ENCODE assay signal across 11 mouse cellular contexts in genomic region chr2:34804172-34804571, GRCm38 (mm10). TPM values are rescaled to one million over a fixed set of nuclear protein-coding genes. Genes with fewer than 3 reads are reported as not detected.
DNase-seq lines count a peak whose midpoint lies in the region; ATAC-seq and TF ChIP-seq lines count a peak whose summit lies in the region.
"Had no signal": no experiment of that assay in that cellular context is flagged by ENCODE, and none has a peak within 500 bp of the region (broad histone marks: within the 10 kb centered on the region; RNA-seq: fewer than 3 reads in every experiment).

No protein-coding gene starts in this region.

- no peak overlapping the region for H3K4me3 ChIP-seq in hindbrain, embryonic 12.5 days
- H3K4me3 ChIP-seq in hindbrain, embryonic 16.5 days (ENCODE audit: low read length), result no peak overlapping the region
- no peak overlapping the region for H3K4me3 ChIP-seq in midbrain, embryonic 13.5 days (replicated peaks)
- no peak overlapping the region for H3K4me3 ChIP-seq in midbrain, embryonic 10.5 days
- H3K4me3 ChIP-seq in intestine, postnatal 0 days (ENCODE audit: low read depth, low read length), result no peak overlapping the region
- no peak overlapping the region for H3K4me3 ChIP-seq in stomach, embryonic 15.5 days (replicated peaks)

- H3K9me3 ChIP-seq in hindbrain, embryonic 12.5 days (replicated peaks), result no peaks in the 10 kb centered on the region
- H3K9me3 ChIP-seq in hindbrain, embryonic 16.5 days (ENCODE audit: control insufficient read depth, low read length), result no peaks in the 10 kb centered on the region
- no peaks in the 10 kb centered on the region for H3K9me3 ChIP-seq in midbrain, embryonic 13.5 days
- no peaks in the 10 kb centered on the region for H3K9me3 ChIP-seq in midbrain, embryonic 10.5 days (replicated peaks)
- no peaks in the 10 kb centered on the region for H3K9me3 ChIP-seq in intestine, postnatal 0 days (ENCODE audit: control insufficient read depth)
- no peaks in the 10 kb centered on the region for H3K9me3 ChIP-seq in stomach, embryonic 15.5 days

- no peak for DNase-seq in midbrain, embryonic 10.5 days (ENCODE audit: low spot score)
- no peak for DNase-seq in MN1 (ENCODE audit: low spot score)
- DNase-seq: right cerebral cortex, adult 18-20 months had no signal

- H3K9ac ChIP-seq in hindbrain, embryonic 12.5 days, result no peak overlapping the region
- H3K9ac ChIP-seq in hindbrain, embryonic 16.5 days (ENCODE audit: low read depth, low read length), result no peak overlapping the region
- H3K9ac ChIP-seq in midbrain, embryonic 13.5 days (replicated peaks), result no peak overlapping the region
- H3K9ac ChIP-seq in intestine, postnatal 0 days (ENCODE audit: low read depth, low read length), result no peak overlapping the region
- H3K9ac ChIP-seq in stomach, embryonic 15.5 days, result no peak overlapping the region

- H3K27ac ChIP-seq in hindbrain, embryonic 12.5 days, result no peak overlapping the region
- no peak overlapping the region for H3K27ac ChIP-seq in hindbrain, embryonic 16.5 days (ENCODE audit: low read depth, low read length)
- H3K27ac ChIP-seq in midbrain, embryonic 13.5 days, result no peak overlapping the region
- no peak overlapping the region for H3K27ac ChIP-seq in midbrain, embryonic 10.5 days (replicated peaks)
- no peak overlapping the region for H3K27ac ChIP-seq in intestine, postnatal 0 days (ENCODE audit: low read depth, low read length)
- no peak overlapping the region for H3K27ac ChIP-seq in stomach, embryonic 15.5 days
- H3K27ac ChIP-seq: macrophage had no signal

- TF ChIP-seq CTCF in intestine, postnatal 0 days (IDR thresholded peaks at IDR 0.05; ENCODE audit: low read depth), result no peak

- no peaks in the 10 kb centered on the region for H3K27me3 ChIP-seq in hindbrain, embryonic 12.5 days
- H3K27me3 ChIP-seq in hindbrain, embryonic 16.5 days (replicated peaks; ENCODE audit: control insufficient read depth, insufficient read depth, low read length), result no peaks in the 10 kb centered on the region
- H3K27me3 ChIP-seq in midbrain, embryonic 13.5 days, result no peaks in the 10 kb centered on the region
- no peaks in the 10 kb centered on the region for H3K27me3 ChIP-seq in midbrain, embryonic 10.5 days (ENCODE audit: low read depth, poor library complexity, severe bottlenecking)
- H3K27me3 ChIP-seq in intestine, postnatal 0 days (replicated peaks; ENCODE audit: control insufficient read depth, insufficient read depth, low read length), result no peaks in the 10 kb centered on the region
- no peaks in the 10 kb centered on the region for H3K27me3 ChIP-seq in stomach, embryonic 15.5 days (replicated peaks)

- peak overlapping the region; percentile 74; the same call in 1 of the 2 replicates for H3K4me2 ChIP-seq in hindbrain, embryonic 12.5 days (replicated peaks)
- H3K4me2 ChIP-seq in hindbrain, embryonic 16.5 days (ENCODE audit: low read length), result no peak overlapping the region
- peak overlapping the region; percentile 50; the same call in 1 of the 2 replicates for H3K4me2 ChIP-seq in midbrain, embryonic 13.5 days (replicated peaks)
- H3K4me2 ChIP-seq in intestine, postnatal 0 days (replicated peaks; ENCODE audit: low read depth), result peak overlapping the region; percentile 61; the same call in 1 of the 2 replicates
- H3K4me2 ChIP-seq in stomach, embryonic 15.5 days, result peak overlapping the region; percentile 46; the same call in 1 of the 2 replicates

- WGBS in hindbrain, embryonic 12.5 days, result 99% methylated on average over 2 of the region's 2 CpGs
- 89% methylated on average over 2 of the region's 2 CpGs for WGBS in hindbrain, embryonic 16.5 days
- 96% methylated on average over 2 of the region's 2 CpGs for WGBS in midbrain, embryonic 13.5 days
- 92% methylated on average over 2 of the region's 2 CpGs for WGBS in midbrain, embryonic 10.5 days
- WGBS in intestine, postnatal 0 days, result 97% methylated on average over 2 of the region's 2 CpGs
- 88% methylated on average over 2 of the region's 2 CpGs for WGBS in stomach, embryonic 15.5 days

- peaks cover 21% of the 10 kb centered on the region for H3K36me3 ChIP-seq in hindbrain, embryonic 12.5 days
- peaks cover 2% of the 10 kb centered on the region; the same call in 1 of the 2 replicates for H3K36me3 ChIP-seq in hindbrain, embryonic 16.5 days (ENCODE audit: control insufficient read depth, insufficient read depth, low read length)
- H3K36me3 ChIP-seq in midbrain, embryonic 13.5 days, result peaks cover 23% of the 10 kb centered on the region; the same call in 1 of the 2 replicates
- peaks cover 53% of the 10 kb centered on the region for H3K36me3 ChIP-seq in midbrain, embryonic 10.5 days
- peaks cover 13% of the 10 kb centered on the region for H3K36me3 ChIP-seq in intestine, postnatal 0 days (ENCODE audit: control insufficient read depth, insufficient read depth)
- peaks cover under 1% of the 10 kb centered on the region; the same call in 1 of the 2 replicates for H3K36me3 ChIP-seq in stomach, embryonic 15.5 days

- peaks cover 12% of the 10 kb centered on the region for H3K4me1 ChIP-seq in hindbrain, embryonic 12.5 days
- peaks cover 13% of the 10 kb centered on the region for H3K4me1 ChIP-seq in hindbrain, embryonic 16.5 days (ENCODE audit: control insufficient read depth, insufficient read depth, low read depth, low read length)
- peaks cover 21% of the 10 kb centered on the region for H3K4me1 ChIP-seq in midbrain, embryonic 13.5 days (replicated peaks)
- peaks cover 25% of the 10 kb centered on the region for H3K4me1 ChIP-seq in midbrain, embryonic 10.5 days
- H3K4me1 ChIP-seq in intestine, postnatal 0 days (replicated peaks; ENCODE audit: control insufficient read depth, insufficient read depth, low read length), result 0 out of 2 replicates have a peak, but pooled peaks cover 3% of the 10 kb centered on the region
- H3K4me1 ChIP-seq in stomach, embryonic 15.5 days, result peaks cover 11% of the 10 kb centered on the region

- no peak for ATAC-seq in hindbrain, embryonic 12.5 days (ENCODE audit: low FRiP score)
- no peak for ATAC-seq in hindbrain, embryonic 16.5 days
- ATAC-seq in midbrain, embryonic 13.5 days, result no peak
- no peak for ATAC-seq in intestine, postnatal 0 days
- no peak for ATAC-seq in stomach, embryonic 15.5 days (ENCODE audit: insufficient read depth, low FRiP score, low read depth)

RNA-seq across cellular contexts. Expression of gene Rabepk, which starts 4.5 kb away (rescaled TPM):
- polyA plus RNA-seq in hindbrain, embryonic 12.5 days (2016; fragmentation: Nextera tagmentation; extraction: Ambion mirVana), result 24.8 and 27.4 TPM in 2 replicates
- polyA plus RNA-seq in hindbrain, embryonic 16.5 days (2015; fragmentation: Nextera tagmentation; extraction: Ambion mirVana), result 28.7 and 29.7 TPM in 2 replicates
- 21.8 and 22.7 TPM in 2 replicates for polyA plus RNA-seq in midbrain, embryonic 13.5 days (2015; fragmentation: Nextera tagmentation; extraction: Ambion mirVana)
- 40.3 and 41.6 TPM in 2 replicates for polyA plus RNA-seq in midbrain, embryonic 10.5 days (2016; fragmentation: Nextera tagmentation; extraction: Ambion mirVana)
- 19.1 and 19.6 TPM in 2 replicates for polyA plus RNA-seq in intestine, postnatal 0 days (2015; fragmentation: Nextera tagmentation; extraction: Ambion mirVana)
- polyA plus RNA-seq in stomach, embryonic 15.5 days (2015; fragmentation: Nextera tagmentation; extraction: Ambion mirVana), result 39.6 and 43.9 TPM in 2 replicates

RNA-seq across cellular contexts. Expression of gene Fbxw2, which starts 21.9 kb away (rescaled TPM):
- 76.8 and 81.8 TPM in 2 replicates for polyA plus RNA-seq in hindbrain, embryonic 12.5 days (2016; fragmentation: Nextera tagmentation; extraction: Ambion mirVana)
- 95.2 and 106 TPM in 2 replicates for polyA plus RNA-seq in hindbrain, embryonic 16.5 days (2015; fragmentation: Nextera tagmentation; extraction: Ambion mirVana)
- polyA plus RNA-seq in midbrain, embryonic 13.5 days (2015; fragmentation: Nextera tagmentation; extraction: Ambion mirVana), result 80.4 and 88.8 TPM in 2 replicates
- 74.0 and 80.3 TPM in 2 replicates for polyA plus RNA-seq in midbrain, embryonic 10.5 days (2016; fragmentation: Nextera tagmentation; extraction: Ambion mirVana)
- polyA plus RNA-seq in intestine, postnatal 0 days (2015; fragmentation: Nextera tagmentation; extraction: Ambion mirVana), result 36.8 and 39.7 TPM in 2 replicates
- polyA plus RNA-seq in stomach, embryonic 15.5 days (2015; fragmentation: Nextera tagmentation; extraction: Ambion mirVana), result 83.6 and 83.9 TPM in 2 replicates

RNA-seq across cellular contexts. Expression of gene Gm34653, which starts 28.6 kb away (rescaled TPM):
- not detected in 2 replicates for polyA plus RNA-seq in hindbrain, embryonic 12.5 days (2016; fragmentation: Nextera tagmentation; extraction: Ambion mirVana)
- polyA plus RNA-seq in hindbrain, embryonic 16.5 days (2015; fragmentation: Nextera tagmentation; extraction: Ambion mirVana), result not detected in 2 replicates
- 0.19 TPM in 1 of 2 replicates, not detected in the other for polyA plus RNA-seq in midbrain, embryonic 13.5 days (2015; fragmentation: Nextera tagmentation; extraction: Ambion mirVana)
- not detected in 2 replicates for polyA plus RNA-seq in midbrain, embryonic 10.5 days (2016; fragmentation: Nextera tagmentation; extraction: Ambion mirVana)
- not detected in 2 replicates for polyA plus RNA-seq in intestine, postnatal 0 days (2015; fragmentation: Nextera tagmentation; extraction: Ambion mirVana)
- polyA plus RNA-seq in stomach, embryonic 15.5 days (2015; fragmentation: Nextera tagmentation; extraction: Ambion mirVana), result not detected in 2 replicates
- polyA plus RNA-seq: heart, embryonic 16.5 days; macrophage; stomach, embryonic 16.5 days had no signal

RNA-seq across cellular contexts. Expression of gene Hspa5, which starts 32.4 kb away (rescaled TPM):
- polyA plus RNA-seq in hindbrain, embryonic 12.5 days (2016; fragmentation: Nextera tagmentation; extraction: Ambion mirVana), result 735 and 741 TPM in 2 replicates
- 442 and 458 TPM in 2 replicates for polyA plus RNA-seq in hindbrain, embryonic 16.5 days (2015; fragmentation: Nextera tagmentation; extraction: Ambion mirVana)
- 464 and 489 TPM in 2 replicates for polyA plus RNA-seq in midbrain, embryonic 13.5 days (2015; fragmentation: Nextera tagmentation; extraction: Ambion mirVana)
- polyA plus RNA-seq in midbrain, embryonic 10.5 days (2016; fragmentation: Nextera tagmentation; extraction: Ambion mirVana), result 811 and 977 TPM in 2 replicates
- 456 and 457 TPM in 2 replicates for polyA plus RNA-seq in intestine, postnatal 0 days (2015; fragmentation: Nextera tagmentation; extraction: Ambion mirVana)
- polyA plus RNA-seq in stomach, embryonic 15.5 days (2015; fragmentation: Nextera tagmentation; extraction: Ambion mirVana), result 941 and 1,038 TPM in 2 replicates

RNA-seq across cellular contexts. Expression of gene Gapvd1, which starts 49.1 kb away (rescaled TPM):
- 115 and 126 TPM in 2 replicates for polyA plus RNA-seq in hindbrain, embryonic 12.5 days (2016; fragmentation: Nextera tagmentation; extraction: Ambion mirVana)
- polyA plus RNA-seq in hindbrain, embryonic 16.5 days (2015; fragmentation: Nextera tagmentation; extraction: Ambion mirVana), result 103 and 108 TPM in 2 replicates
- polyA plus RNA-seq in midbrain, embryonic 13.5 days (2015; fragmentation: Nextera tagmentation; extraction: Ambion mirVana), result 123 and 126 TPM in 2 replicates
- polyA plus RNA-seq in midbrain, embryonic 10.5 days (2016; fragmentation: Nextera tagmentation; extraction: Ambion mirVana), result 87.0 and 96.2 TPM in 2 replicates
- 31.3 and 34.6 TPM in 2 replicates for polyA plus RNA-seq in intestine, postnatal 0 days (2015; fragmentation: Nextera tagmentation; extraction: Ambion mirVana)
- 77.6 and 83.2 TPM in 2 replicates for polyA plus RNA-seq in stomach, embryonic 15.5 days (2015; fragmentation: Nextera tagmentation; extraction: Ambion mirVana)
